Mouse (Mus musculus) stomach, embryonic 16.5 days (tissue): ENCODE results near the gene Emc8. TPM values are rescaled to one million over a fixed set of nuclear protein-coding genes. Genes with fewer than 3 reads are reported as not detected.

Experiments used
- ATAC-seq: fragments of 200-750 bp; cut with Nextera tagmentation; 2 replicates; pipeline ENCODE4 v1.8.0; 2017; ENCODE audit warnings: moderate number of reproducible peaks, moderate TSS enrichment; ENCODE audit not compliant: insufficient read depth, low FRiP score
- H3K27ac ChIP-seq: fragments of 300-500 bp; sonication (generic); 2 replicates; pipeline ENCODE4 v1.5.1; 2014; ENCODE audit warnings: low read length
- H3K27me3 ChIP-seq: fragments of 300-500 bp; sonication (generic); 2 replicates; pipeline ENCODE4 v1.6.1; 2014; ENCODE audit warnings: low read length, control low read depth, mixed read lengths; ENCODE audit not compliant: control insufficient read depth, insufficient read depth
- H3K36me3 ChIP-seq: fragments of 300-500 bp; sonication (generic); 2 replicates; pipeline ENCODE4 v1.6.1; 2014; ENCODE audit warnings: low read length; ENCODE audit not compliant: control insufficient read depth, insufficient read depth
- H3K4me1 ChIP-seq: fragments of 300-500 bp; sonication (generic); 2 replicates; pipeline ENCODE4 v1.6.1; 2014; ENCODE audit warnings: low read length, control low read depth, mixed read lengths; ENCODE audit not compliant: control insufficient read depth, insufficient read depth
- H3K4me2 ChIP-seq: fragments of 300-500 bp; sonication (generic); 2 replicates; pipeline ENCODE4 v1.6.1; 2014; ENCODE audit warnings: low read depth, low read length, mixed read lengths
- H3K4me3 ChIP-seq: fragments of 300-500 bp; sonication (generic); replicated peaks from 2 replicates; pipeline ENCODE4 v1.5.1; 2014; ENCODE audit warnings: mild to moderate bottlenecking, low read length
- H3K9ac ChIP-seq: fragments of 300-500 bp; sonication (generic); 2 replicates; pipeline ENCODE4 v1.6.1; 2014; ENCODE audit warnings: low read length
- H3K9me3 ChIP-seq: fragments of 300-500 bp; sonication (generic); replicated peaks from 2 replicates; pipeline ENCODE4 v1.6.1; 2016; ENCODE audit warnings: low read length, control low read depth; ENCODE audit not compliant: control insufficient read depth
- WGBS: fragments of 180-500 bp; shearing (Covaris S2); extraction: QIAGEN DNeasy Blood & Tissue Kit; methylation state at CpG from one replicate; pipeline ENCODE4 v1.1.7; 2014; 5-methylcytosine and 5-hydroxymethylcytosine counted together
- polyA plus RNA-seq: library from polyadenylated mRNA; unstranded; fragments of >200 nt; fragmentation: Nextera tagmentation; extraction: Ambion mirVana; gene quantifications from 2 replicates; pipeline ENCODE4 v1.2.1, GENCODE M21; 2015

Gene Emc8
- polyA plus RNA-seq, 1 experiment from 2014 or later: 215 TPM

- peak overlapping the region; percentile 79 for H3K9ac ChIP-seq
- no peaks in the 10 kb centered on the region for H3K36me3 ChIP-seq
- peak overlapping the region; percentile 100 for H3K4me2 ChIP-seq
- WGBS: 2% methylated on average over 44 of the region's 44 CpGs
- peaks cover 5% of the 10 kb centered on the region for H3K27me3 ChIP-seq
- peak; percentile 12; the same call in 1 of the 2 replicates for ATAC-seq
- peaks cover 8% of the 10 kb centered on the region for H3K4me1 ChIP-seq
- H3K27ac ChIP-seq: no peak overlapping the region
- no peaks in the 10 kb centered on the region for H3K9me3 ChIP-seq
- peak overlapping the region; percentile 65 for H3K4me3 ChIP-seq
Observed at GRCm38 (mm10) chr8:120633665-120634271, 34.6 kb downstream of the Emc8 start.

DNA sequence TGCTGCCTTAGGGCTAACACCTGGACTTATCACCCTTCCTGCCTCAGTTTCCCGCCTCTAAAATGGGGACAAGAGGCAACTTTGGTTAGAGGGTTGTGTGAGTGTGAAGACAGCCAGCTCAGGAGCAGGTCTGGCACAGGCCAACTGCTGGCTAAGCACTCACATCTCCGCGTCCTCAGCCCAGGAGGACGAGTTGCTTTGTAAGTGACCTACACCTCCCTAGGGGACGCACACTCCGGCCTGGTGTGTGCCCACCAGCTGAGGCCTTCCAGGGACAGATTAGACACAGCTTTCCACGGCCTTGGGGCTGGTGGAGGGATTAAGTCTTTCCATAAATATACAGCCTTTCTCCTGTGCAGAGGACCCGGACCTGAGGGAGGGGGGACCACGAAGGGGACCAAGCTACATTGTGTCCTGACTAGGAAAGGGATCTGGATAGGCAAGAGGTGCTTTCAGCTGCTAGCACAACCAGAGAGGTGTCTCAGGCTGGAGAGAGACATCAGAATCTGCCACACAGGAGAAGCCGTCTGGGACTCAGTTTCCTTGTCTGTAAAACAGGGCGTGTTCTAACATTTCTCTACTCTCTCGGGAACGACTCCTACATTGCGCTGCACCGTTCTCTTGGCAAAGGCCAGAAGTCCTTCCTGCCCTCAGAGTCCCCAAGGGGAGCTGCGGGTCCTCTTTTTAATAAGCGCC is 35.3 kb downstream of the Emc8 start:
- no peak overlapping the region; the same call in 1 of the 2 replicates for H3K4me3 ChIP-seq
- no peak for ATAC-seq
- no peak overlapping the region; the same call in 1 of the 2 replicates for H3K9ac ChIP-seq
- H3K4me2 ChIP-seq: peak overlapping the region; percentile 100
- peaks cover 8% of the 10 kb centered on the region for H3K4me1 ChIP-seq
- no peaks in the 10 kb centered on the region for H3K36me3 ChIP-seq
- peaks cover 5% of the 10 kb centered on the region for H3K27me3 ChIP-seq
- no peak overlapping the region for H3K27ac ChIP-seq
- 42% methylated on average over 17 of the region's 17 CpGs for WGBS
- H3K9me3 ChIP-seq: no peaks in the 10 kb centered on the region

GRCm38 (mm10) chr8:120631441-120632375 is 36.7 kb downstream of the Emc8 start:
- peaks cover 5% of the 10 kb centered on the region for H3K27me3 ChIP-seq
- H3K27ac ChIP-seq: no peak overlapping the region
- no peaks in the 10 kb centered on the region for H3K36me3 ChIP-seq
- 80% methylated on average over 21 of the region's 21 CpGs for WGBS
- H3K4me3 ChIP-seq: no peak overlapping the region
- peaks cover 8% of the 10 kb centered on the region for H3K4me1 ChIP-seq
- no peak for ATAC-seq
- no peak overlapping the region for H3K4me2 ChIP-seq
- H3K9me3 ChIP-seq: no peaks in the 10 kb centered on the region
- no peak overlapping the region for H3K9ac ChIP-seq

GRCm38 (mm10) chr8:120630848-120631247 is 37.5 kb downstream of the Emc8 start:
- 50% methylated on average over 6 of the region's 6 CpGs for WGBS
- Histone ChIP-seq H3K27me3 (peaks cover 5% of the 10 kb centered on the region), H3K9me3 (no peaks in the 10 kb centered on the region), H3K4me1 (peaks cover 8% of the 10 kb centered on the region), H3K4me2 (no peak overlapping the region), H3K27ac (no peak overlapping the region), H3K36me3 (no peaks in the 10 kb centered on the region), H3K9ac (no peak overlapping the region), H3K4me3 (no peak overlapping the region)
- no peak for ATAC-seq

DNA sequence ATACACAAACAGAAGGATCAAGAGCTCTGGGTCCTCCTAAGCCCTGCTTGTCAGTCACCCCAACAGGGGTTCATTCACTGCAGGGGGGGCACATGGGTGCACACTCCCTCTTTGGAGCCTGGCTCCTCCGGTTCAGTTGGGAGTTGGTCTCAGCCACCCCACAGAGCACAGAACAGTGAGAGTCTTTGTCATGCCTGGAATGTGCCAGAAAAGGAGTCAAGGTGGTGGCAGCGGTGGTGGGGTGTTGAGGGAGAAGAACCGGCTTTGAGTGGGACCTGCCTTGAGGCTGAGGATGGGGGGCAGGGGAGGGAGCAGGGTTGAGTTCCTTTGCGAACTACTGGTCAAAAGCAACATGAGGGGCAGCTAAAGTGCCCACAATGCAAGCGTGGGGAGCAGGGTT is 38.3 kb downstream of the Emc8 start:
- no peak for ATAC-seq
- Histone ChIP-seq H3K4me3 (no peak overlapping the region), H3K9ac (no peak overlapping the region), H3K4me2 (no peak overlapping the region), H3K4me1 (peaks cover 8% of the 10 kb centered on the region), H3K27ac (no peak overlapping the region), H3K27me3 (peaks cover 5% of the 10 kb centered on the region; the same call in 1 of the 2 replicates), H3K36me3 (no peaks in the 10 kb centered on the region), H3K9me3 (no peaks in the 10 kb centered on the region)
- WGBS: 48% methylated on average over 5 of the region's 5 CpGs

- H3K27ac ChIP-seq: no peak overlapping the region
- H3K4me2 ChIP-seq: no peak overlapping the region
- H3K9ac ChIP-seq: no peak overlapping the region
- no peaks in the 10 kb centered on the region for H3K36me3 ChIP-seq
- peaks cover 2% of the 10 kb centered on the region; the same call in 1 of the 2 replicates for H3K4me1 ChIP-seq
- H3K27me3 ChIP-seq: no peaks in the 10 kb centered on the region
- ATAC-seq: no peak
- no peaks in the 10 kb centered on the region for H3K9me3 ChIP-seq
- no peak overlapping the region for H3K4me3 ChIP-seq
- WGBS: 86% methylated on average over 5 of the region's 5 CpGs
Observed at GRCm38 (mm10) chr8:120627298-120627697, 41.1 kb downstream of the Emc8 start.

- no peaks in the 10 kb centered on the region for H3K36me3 ChIP-seq
- H3K4me3 ChIP-seq: no peak overlapping the region
- no peak overlapping the region for H3K4me2 ChIP-seq
- 62% methylated on average over 11 of the region's 11 CpGs for WGBS
- H3K27ac ChIP-seq: no peak overlapping the region
- H3K9ac ChIP-seq: no peak overlapping the region
- H3K27me3 ChIP-seq: no peaks in the 10 kb centered on the region
- H3K4me1 ChIP-seq: no peaks in the 10 kb centered on the region
- H3K9me3 ChIP-seq: no peaks in the 10 kb centered on the region
- ATAC-seq: no peak
Observed at GRCm38 (mm10) chr8:120626461-120626860, 41.9 kb downstream of the Emc8 start.

DNA sequence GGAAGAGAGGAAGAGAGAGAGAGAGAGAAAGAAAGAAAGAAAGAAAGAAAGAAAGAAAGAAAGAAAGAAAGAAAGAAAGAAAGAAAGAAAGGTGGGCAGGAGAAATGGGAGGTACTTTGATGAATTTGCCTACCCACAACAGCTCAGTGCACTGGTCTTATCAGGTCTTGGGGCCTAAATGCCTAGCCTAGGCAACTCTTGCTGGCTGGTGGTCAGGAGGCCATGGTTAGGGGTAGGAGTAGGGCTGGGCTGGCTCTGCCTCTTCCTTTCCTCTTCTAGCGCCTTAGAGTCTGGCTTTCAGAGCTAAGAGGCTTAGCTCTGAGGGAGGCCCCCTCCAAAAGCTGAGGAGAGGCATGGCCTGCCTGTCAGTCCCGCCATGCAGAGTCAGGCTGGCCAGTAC is 44.8 kb downstream of the Emc8 start:
- H3K27ac ChIP-seq: no peak overlapping the region

More for the DNA sequence above, 44.8 kb downstream of the Emc8 start:
- no peak overlapping the region for H3K4me3 ChIP-seq
- no peak for ATAC-seq
- no peaks in the 10 kb centered on the region for H3K27me3 ChIP-seq
- H3K36me3 ChIP-seq: no peaks in the 10 kb centered on the region
- 0 out of 2 replicates have a peak, but pooled peaks cover 4% of the 10 kb centered on the region for H3K4me1 ChIP-seq
- no peaks in the 10 kb centered on the region for H3K9me3 ChIP-seq
- no peak overlapping the region for H3K9ac ChIP-seq
- WGBS: 41% methylated on average over 2 of the region's 2 CpGs
- H3K4me2 ChIP-seq: no peak overlapping the region
